Mouse (Mus musculus) small intestine, adult 2 months (tissue): ENCODE data around the gene Gm20662.

ENCODE experiments used
- CTCF ChIP-seq: fragments of 200-500 bp; IDR thresholded peaks from 2 replicates; pipeline ENCODE4 v1.5.1; 2012; ENCODE audit warnings: low read depth, mild to moderate bottlenecking, control low read depth, inconsistent platforms, low read length, moderate library complexity, mixed read lengths; ENCODE audit not compliant: insufficient replicate concordance, insufficient read length; ENCODE audit errors: extremely low read depth
- POLR2A ChIP-seq: fragments of 200-500 bp; IDR thresholded peaks from 2 replicates; pipeline ENCODE4 v1.6.1; 2012; ENCODE audit warnings: low read depth, mild to moderate bottlenecking, control low read depth, inconsistent platforms, low read length, moderate library complexity

DNA sequence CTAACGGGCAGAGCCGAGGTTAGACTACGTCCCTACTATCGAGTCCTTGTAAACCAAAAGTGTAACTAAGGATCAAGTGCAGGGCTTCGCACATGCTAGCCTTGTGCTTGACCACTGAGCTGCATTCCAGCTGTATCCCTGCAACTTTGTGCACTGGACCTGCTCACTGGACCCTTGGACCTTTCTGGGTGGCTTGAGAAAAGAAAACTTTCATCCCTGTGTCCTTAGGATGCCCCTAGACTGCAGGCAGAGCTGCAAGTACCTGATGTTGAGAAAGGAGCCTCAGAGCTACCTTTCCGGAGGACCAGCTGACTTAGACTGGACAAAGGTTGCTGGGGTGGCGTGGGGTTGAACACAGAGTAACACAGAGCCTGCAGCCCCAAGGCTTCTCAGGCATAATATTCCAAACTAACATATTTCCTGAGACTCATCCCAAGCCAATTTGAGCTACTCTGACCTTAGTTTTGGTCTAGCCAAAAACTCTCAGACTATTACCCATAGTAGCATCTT, 94.5 kb downstream of the Gm20662 start:
- TF ChIP-seq CTCF (no peak), POLR2A (no peak)
